ENCODE assay signal across 12 mouse cellular contexts in genomic region chr2:151959274-151959673, GRCm38 (mm10). TPM values are rescaled to one million over a fixed set of nuclear protein-coding genes. Genes with fewer than 3 reads are reported as not detected.
DNase-seq lines count a peak whose midpoint lies in the region; ATAC-seq lines count a peak whose summit lies in the region.
"Had no signal": no experiment of that assay in that cellular context is flagged by ENCODE, and none has a peak within 500 bp of the region (broad histone marks: within the 10 kb centered on the region; RNA-seq: fewer than 3 reads in every experiment).

No protein-coding gene starts in this region.

- H3K4me1 ChIP-seq in embryonic facial prominence, embryonic 11.5 days (ENCODE audit: control insufficient read depth, insufficient read depth, low read length) = no peaks in the 10 kb centered on the region; the same call in 1 of the 2 replicates
- H3K4me1 ChIP-seq in hindbrain, embryonic 13.5 days (replicated peaks) = peaks cover 25% of the 10 kb centered on the region

- H3K27me3 ChIP-seq in embryonic facial prominence, embryonic 11.5 days (ENCODE audit: control insufficient read depth, insufficient read depth, low read length) = no peaks in the 10 kb centered on the region
- H3K27me3 ChIP-seq in hindbrain, embryonic 13.5 days = no peaks in the 10 kb centered on the region
- H3K27me3 ChIP-seq: midbrain, embryonic 12.5 days had no signal

- ATAC-seq in embryonic facial prominence, embryonic 11.5 days (replicated peaks; ENCODE audit: insufficient number of reproducible peaks, low FRiP score, low TSS enrichment, low read depth) = no peak
- ATAC-seq in hindbrain, embryonic 13.5 days (ENCODE audit: low FRiP score) = no peak

- DNase-seq in heart, adult 8-10 months (ENCODE audit: low spot score) = peak; percentile 64
- no peak for DNase-seq in heart, postnatal 36 days
- DNase-seq in Muller cell, postnatal 12 days (ENCODE audit: inconsistent ontology term) = peak; percentile 52
- peak; percentile 40 for DNase-seq in embryonic facial prominence, embryonic 11.5 days (ENCODE audit: low spot score)
- DNase-seq in lung, postnatal 14 days = peak; percentile 51
- DNase-seq in retina, embryonic 14.5 days (ENCODE audit: low spot score) = no peak
- DNase-seq in layer of hippocampus, postnatal 36 days = no peak
- DNase-seq: cerebellum, adult 11-12 months; layer of hippocampus, adult 9-11 months had no signal

- no peak overlapping the region for H3K9ac ChIP-seq in embryonic facial prominence, embryonic 11.5 days (replicated peaks; ENCODE audit: low read length)
- no peak overlapping the region for H3K9ac ChIP-seq in hindbrain, embryonic 13.5 days
- H3K9ac ChIP-seq: midbrain, embryonic 12.5 days had no signal

- no peaks in the 10 kb centered on the region for H3K9me3 ChIP-seq in embryonic facial prominence, embryonic 11.5 days (replicated peaks; ENCODE audit: control insufficient read depth, low read length)
- no peaks in the 10 kb centered on the region for H3K9me3 ChIP-seq in hindbrain, embryonic 13.5 days
- H3K9me3 ChIP-seq: G1E; midbrain, embryonic 12.5 days had no signal

- H3K36me3 ChIP-seq in embryonic facial prominence, embryonic 11.5 days (replicated peaks; ENCODE audit: control insufficient read depth, insufficient read depth, low read depth, low read length) = no peaks in the 10 kb centered on the region
- no peaks in the 10 kb centered on the region for H3K36me3 ChIP-seq in hindbrain, embryonic 13.5 days
- H3K36me3 ChIP-seq: G1E; midbrain, embryonic 12.5 days had no signal

- intact Hi-C loops in heart, postnatal 36 days (cut with DNase I) = no loop called here

- H3K4me3 ChIP-seq in embryonic facial prominence, embryonic 11.5 days (ENCODE audit: low read depth, low read length) = no peak overlapping the region
- no peak overlapping the region for H3K4me3 ChIP-seq in hindbrain, embryonic 13.5 days
- H3K4me3 ChIP-seq: midbrain, embryonic 12.5 days had no signal

- 16% methylated on average over 5 of the region's 5 CpGs for WGBS in embryonic facial prominence, embryonic 11.5 days
- 34% methylated on average over 5 of the region's 5 CpGs for WGBS in hindbrain, embryonic 13.5 days

- no peak overlapping the region for H3K4me2 ChIP-seq in embryonic facial prominence, embryonic 11.5 days (ENCODE audit: low read depth, low read length)
- no peak overlapping the region for H3K4me2 ChIP-seq in hindbrain, embryonic 13.5 days
- H3K4me2 ChIP-seq: midbrain, embryonic 12.5 days had no signal

- no peak overlapping the region for H3K27ac ChIP-seq in embryonic facial prominence, embryonic 11.5 days (replicated peaks; ENCODE audit: low read depth, low read length)
- no peak overlapping the region for H3K27ac ChIP-seq in hindbrain, embryonic 13.5 days
- H3K27ac ChIP-seq: midbrain, embryonic 12.5 days had no signal

RNA-seq across cellular contexts. Expression of gene Fam110a, which starts 20.7 kb away (rescaled TPM):
- 1 to 10 TPM; 2.8 to 5.0 (median 4.3) TPM for total RNA-seq in heart, adult 8-10 months (2022)
- 1 to 10 TPM; 3.4 to 5.7 TPM for total RNA-seq in heart, postnatal 36 days (2021)
- polyA plus RNA-seq in embryonic facial prominence, embryonic 11.5 days (2014; fragmentation: Nextera tagmentation; extraction: Ambion mirVana) = 31.7 and 34.8 TPM in 2 replicates
- polyA plus RNA-seq in hindbrain, embryonic 13.5 days (2015; fragmentation: Nextera tagmentation; extraction: Ambion mirVana) = 68.1 and 71.4 TPM in 2 replicates
- 1 to 10 TPM; 7.2 to 7.4 TPM for total RNA-seq in layer of hippocampus, postnatal 36 days (2021)

RNA-seq across cellular contexts. Expression of gene Slc52a3, which starts 37.0 kb away (rescaled TPM):
- 1 to 10 TPM; 1.2 to 4.2 (median 2.3) TPM for total RNA-seq in heart, adult 8-10 months (2022)
- total RNA-seq in heart, postnatal 36 days (2021) = 1 to 10 TPM; 1.2 to 2.4 TPM
- 0.36 and 0.72 TPM in 2 replicates for polyA plus RNA-seq in embryonic facial prominence, embryonic 11.5 days (2014; fragmentation: Nextera tagmentation; extraction: Ambion mirVana)
- 0.55 and 1.2 TPM in 2 replicates for polyA plus RNA-seq in hindbrain, embryonic 13.5 days (2015; fragmentation: Nextera tagmentation; extraction: Ambion mirVana)
- total RNA-seq in layer of hippocampus, postnatal 36 days (2021) = 1 to 10 TPM; 2.8 to 3.0 TPM

RNA-seq across cellular contexts. Expression of gene Angpt4, which starts 48.3 kb away (rescaled TPM):
- total RNA-seq in heart, adult 8-10 months (2022) = under 1 TPM in 3 of 4 experiments, not detected in 1; 0.14 to 0.22 (median 0.16) TPM
- under 1 TPM; 0.19 to 0.22 TPM for total RNA-seq in heart, postnatal 36 days (2021)
- polyA plus RNA-seq in embryonic facial prominence, embryonic 11.5 days (2014; fragmentation: Nextera tagmentation; extraction: Ambion mirVana) = 0.45 and 0.52 TPM in 2 replicates
- 0.35 and 0.64 TPM in 2 replicates for polyA plus RNA-seq in hindbrain, embryonic 13.5 days (2015; fragmentation: Nextera tagmentation; extraction: Ambion mirVana)
- total RNA-seq in layer of hippocampus, postnatal 36 days (2021) = under 1 TPM; 0.15 to 0.25 TPM
- total RNA-seq: G1E had no signal
- polyA plus RNA-seq: G1E had no signal

Comparison
In these comparisons a context has a peak if more than half of its experiments do, and no peak if none do; other contexts are left out.
1. DNase-seq: peak in heart, adult 8-10 months (single experiment), Muller cell, postnatal 12 days (single experiment), embryonic facial prominence, embryonic 11.5 days (single experiment) and lung, postnatal 14 days (single experiment); none in heart, postnatal 36 days (0 of 2), retina, embryonic 14.5 days (single experiment) and layer of hippocampus, postnatal 36 days (0 of 2).